Mouse (Mus musculus) liver, embryonic 15.5 days (tissue): ENCODE measurements at regions not wholly inside any gene's neighbourhood (a gene's known extent, or its start where the extent isn't known, plus 50 kb on each side); places are given as distances from the start of the nearest gene placed in this dataset.

ENCODE experiments used
- ATAC-seq: fragments of 200-750 bp; cut with Nextera tagmentation; 2 replicates; pipeline ENCODE4 v1.8.0; 2017; ENCODE audit warnings: moderate number of reproducible peaks, mild to moderate bottlenecking, moderate library complexity; ENCODE audit not compliant: insufficient read depth
- H3K27ac ChIP-seq: fragments of 300-500 bp; sonication (generic); replicated peaks from 2 replicates; pipeline ENCODE4 v1.5.1; 2015; ENCODE audit warnings: mild to moderate bottlenecking, inconsistent platforms
- H3K27me3 ChIP-seq: fragments of 300-500 bp; sonication (generic); 2 replicates; pipeline ENCODE4 v1.6.1; 2015; ENCODE audit warnings: mild to moderate bottlenecking, inconsistent platforms
- H3K36me3 ChIP-seq: fragments of 300-500 bp; sonication (generic); replicated peaks from 2 replicates; pipeline ENCODE4 v1.6.1; 2015; ENCODE audit warnings: moderate library complexity, mild to moderate bottlenecking, inconsistent platforms
- H3K4me1 ChIP-seq: fragments of 300-500 bp; sonication (generic); replicated peaks from 2 replicates; pipeline ENCODE4 v1.6.1; 2015; ENCODE audit warnings: inconsistent platforms
- H3K4me2 ChIP-seq: fragments of 300-500 bp; sonication (generic); 2 replicates; pipeline ENCODE4 v1.6.1; 2015; ENCODE audit warnings: moderate library complexity, mild to moderate bottlenecking, inconsistent platforms
- H3K4me3 ChIP-seq: fragments of 300-500 bp; sonication (generic); replicated peaks from 2 replicates; pipeline ENCODE4 v1.5.1; 2015; ENCODE audit warnings: mild to moderate bottlenecking, inconsistent platforms
- H3K9ac ChIP-seq: fragments of 300-500 bp; sonication (generic); 2 replicates; pipeline ENCODE4 v1.6.1; 2015; ENCODE audit warnings: moderate library complexity, mild to moderate bottlenecking, inconsistent platforms
- H3K9me3 ChIP-seq: fragments of 300-500 bp; sonication (generic); replicated peaks from 2 replicates; pipeline ENCODE4 v1.6.1; 2016; ENCODE audit warnings: inconsistent platforms
- WGBS: fragments of 180-500 bp; shearing (Covaris S2); methylation state at CpG from one replicate; pipeline ENCODE4 v1.1.7; 2015; ENCODE audit warnings: mixed read lengths; ENCODE audit not compliant: insufficient replicate concordance; 5-methylcytosine and 5-hydroxymethylcytosine counted together

DNA sequence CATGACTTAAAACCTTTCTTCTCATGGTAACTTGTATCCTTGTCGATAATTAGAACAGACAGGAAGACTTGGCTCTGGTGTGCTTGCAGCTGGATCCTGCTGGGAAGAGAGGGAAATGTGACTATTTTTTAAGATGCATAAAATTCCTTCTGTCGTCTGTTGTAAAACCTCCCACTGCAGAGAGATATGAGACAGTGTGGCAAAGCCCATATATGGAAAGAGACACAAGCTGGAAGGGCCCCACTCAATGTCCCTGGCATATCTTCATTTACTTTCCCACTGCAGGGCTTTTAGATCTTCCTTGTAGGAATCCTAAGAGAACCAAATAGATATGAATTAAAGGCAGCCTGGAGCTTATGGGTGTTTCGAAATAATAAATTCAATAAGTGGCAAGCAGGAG is 87.8 kb downstream of the Dad1 start:
- H3K36me3 ChIP-seq: no peaks in the 10 kb centered on the region
- H3K27me3 ChIP-seq: peaks cover 67% of the 10 kb centered on the region
- WGBS: 33% methylated on average over 3 of the region's 3 CpGs
- H3K4me2 ChIP-seq: no peak overlapping the region
- no peaks in the 10 kb centered on the region for H3K4me1 ChIP-seq
- no peak overlapping the region for H3K27ac ChIP-seq
- no peak overlapping the region for H3K9ac ChIP-seq
- no peaks in the 10 kb centered on the region for H3K9me3 ChIP-seq
- no peak overlapping the region for H3K4me3 ChIP-seq
- ATAC-seq: no peak

DNA sequence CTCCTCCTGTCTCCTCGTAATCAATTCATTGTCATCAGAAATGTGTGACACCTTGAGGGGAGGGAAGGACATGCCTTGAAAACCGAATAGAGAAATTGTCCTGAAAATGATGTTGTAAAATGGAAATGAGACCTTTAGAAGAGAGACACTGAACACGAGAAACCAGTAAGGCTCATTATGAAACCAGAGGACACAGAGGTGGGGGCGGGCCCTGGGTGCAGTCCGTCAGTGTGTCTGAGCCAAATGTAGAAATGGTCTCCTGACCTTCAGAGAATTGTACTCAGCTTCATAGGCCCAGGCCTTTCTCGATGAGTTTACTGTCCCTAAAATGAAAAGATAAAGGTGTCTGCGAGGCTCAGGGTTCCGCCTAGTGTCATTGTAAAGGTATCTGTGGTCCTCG is 89.0 kb downstream of the Dad1 start:
- H3K27ac ChIP-seq: no peak overlapping the region
- WGBS: 67% methylated on average over 9 of the region's 9 CpGs
- no peaks in the 10 kb centered on the region for H3K4me1 ChIP-seq
- H3K4me3 ChIP-seq: no peak overlapping the region
- no peak for ATAC-seq
- H3K4me2 ChIP-seq: no peak overlapping the region
- H3K36me3 ChIP-seq: no peaks in the 10 kb centered on the region
- H3K27me3 ChIP-seq: peaks cover 61% of the 10 kb centered on the region
- H3K9ac ChIP-seq: no peak overlapping the region
- no peaks in the 10 kb centered on the region for H3K9me3 ChIP-seq

GRCm38 (mm10) chr14:54161916-54162315 is 92.0 kb downstream of the Dad1 start:
- no peaks in the 10 kb centered on the region for H3K9me3 ChIP-seq
- ATAC-seq: no peak

GRCm38 (mm10) chr14:54161206-54161605 is 92.7 kb downstream of the Dad1 start:
- Histone ChIP-seq H3K27ac (no peak overlapping the region), H3K4me1 (no peaks in the 10 kb centered on the region), H3K9me3 (no peaks in the 10 kb centered on the region), H3K36me3 (no peaks in the 10 kb centered on the region), H3K4me2 (no peak overlapping the region), H3K27me3 (peaks cover 41% of the 10 kb centered on the region), H3K9ac (no peak overlapping the region), H3K4me3 (no peak overlapping the region)
- WGBS: 61% methylated on average over 7 of the region's 7 CpGs
- no peak for ATAC-seq

More at GRCm38 (mm10) chr14:54161916-54162315, 92.0 kb downstream of the Dad1 start:
- H3K27me3 ChIP-seq: peaks cover 46% of the 10 kb centered on the region
- H3K9ac ChIP-seq: no peak overlapping the region
- H3K4me3 ChIP-seq: no peak overlapping the region
- no peak overlapping the region for H3K4me2 ChIP-seq
- WGBS: 60% methylated on average over 8 of the region's 8 CpGs
- no peaks in the 10 kb centered on the region for H3K36me3 ChIP-seq
- no peak overlapping the region for H3K27ac ChIP-seq
- no peaks in the 10 kb centered on the region for H3K4me1 ChIP-seq

DNA sequence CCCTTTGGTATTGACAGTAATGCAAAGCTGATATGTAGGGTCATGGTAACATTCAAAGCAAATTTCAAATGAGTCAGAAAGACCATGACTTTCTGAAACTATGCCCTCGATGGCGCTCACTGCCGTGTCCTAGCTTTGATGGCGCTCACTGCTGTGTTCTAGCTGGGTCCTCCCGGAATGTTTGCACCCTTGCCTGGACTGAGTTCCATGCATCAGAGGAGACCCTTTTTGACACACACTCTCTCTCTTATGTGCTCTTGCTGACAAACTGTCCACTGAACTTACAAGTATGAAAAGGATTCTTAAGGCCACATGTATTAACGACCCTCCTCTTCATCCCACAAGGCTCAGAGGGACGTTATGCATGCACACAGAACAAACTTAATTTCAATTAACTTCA is 94.1 kb downstream of the Dad1 start:
- Histone ChIP-seq H3K9ac (no peak overlapping the region), H3K4me1 (no peaks in the 10 kb centered on the region), H3K4me2 (no peak overlapping the region), H3K9me3 (no peaks in the 10 kb centered on the region), H3K4me3 (no peak overlapping the region), H3K27ac (no peak overlapping the region), H3K36me3 (no peaks in the 10 kb centered on the region), H3K27me3 (peaks cover 37% of the 10 kb centered on the region)
- WGBS: 77% methylated on average over 7 of the region's 7 CpGs
- no peak for ATAC-seq

DNA sequence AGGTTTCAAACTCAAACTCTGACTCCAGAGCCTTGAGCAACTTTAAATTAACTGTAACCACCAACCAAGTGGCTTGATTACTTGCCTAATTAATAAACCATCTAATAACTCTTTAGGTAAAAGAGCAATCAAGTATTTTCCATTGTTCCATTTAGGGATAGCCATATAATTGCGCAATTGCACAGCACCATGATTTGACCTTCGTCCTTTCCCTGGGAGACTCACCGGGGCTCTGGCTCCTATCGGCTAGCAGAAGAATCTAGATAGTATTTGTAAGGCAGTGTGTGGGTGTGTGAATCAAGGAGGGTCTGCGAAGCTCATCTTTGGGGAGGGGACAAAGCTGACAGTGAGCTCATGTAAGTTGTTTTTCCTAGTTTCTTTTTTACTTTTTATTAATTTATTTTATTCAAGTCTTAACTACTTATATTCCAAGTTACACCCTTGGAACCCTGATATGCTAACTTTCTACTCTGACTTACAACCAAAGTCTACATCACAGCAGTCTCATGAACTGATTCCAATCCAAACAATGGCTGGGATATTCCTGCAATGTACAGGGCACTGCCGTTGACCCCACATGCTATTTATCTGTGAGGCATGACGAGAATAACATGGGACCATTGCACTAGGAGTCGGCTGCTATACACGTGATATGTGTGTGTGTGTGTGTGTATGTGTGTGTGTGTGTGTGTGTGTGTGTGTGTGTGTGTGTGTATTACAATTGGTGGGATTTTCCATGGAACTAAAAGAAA is 95.5 kb downstream of the Dad1 start:
- Histone ChIP-seq H3K27me3 (peaks cover 30% of the 10 kb centered on the region), H3K27ac (no peak overlapping the region), H3K4me2 (no peak overlapping the region), H3K4me1 (peaks cover 5% of the 10 kb centered on the region; the same call in 1 of the 2 replicates), H3K4me3 (no peak overlapping the region), H3K9ac (no peak overlapping the region), H3K36me3 (no peaks in the 10 kb centered on the region), H3K9me3 (no peaks in the 10 kb centered on the region)
- ATAC-seq: no peak
- WGBS: 67% methylated on average over 9 of the region's 9 CpGs

- ATAC-seq: no peak
- WGBS: 84% methylated on average over 6 of the region's 6 CpGs
These were observed 97.4 kb downstream of the Dad1 start for GRCm38 (mm10) chr14:54156536-54156935.

DNA sequence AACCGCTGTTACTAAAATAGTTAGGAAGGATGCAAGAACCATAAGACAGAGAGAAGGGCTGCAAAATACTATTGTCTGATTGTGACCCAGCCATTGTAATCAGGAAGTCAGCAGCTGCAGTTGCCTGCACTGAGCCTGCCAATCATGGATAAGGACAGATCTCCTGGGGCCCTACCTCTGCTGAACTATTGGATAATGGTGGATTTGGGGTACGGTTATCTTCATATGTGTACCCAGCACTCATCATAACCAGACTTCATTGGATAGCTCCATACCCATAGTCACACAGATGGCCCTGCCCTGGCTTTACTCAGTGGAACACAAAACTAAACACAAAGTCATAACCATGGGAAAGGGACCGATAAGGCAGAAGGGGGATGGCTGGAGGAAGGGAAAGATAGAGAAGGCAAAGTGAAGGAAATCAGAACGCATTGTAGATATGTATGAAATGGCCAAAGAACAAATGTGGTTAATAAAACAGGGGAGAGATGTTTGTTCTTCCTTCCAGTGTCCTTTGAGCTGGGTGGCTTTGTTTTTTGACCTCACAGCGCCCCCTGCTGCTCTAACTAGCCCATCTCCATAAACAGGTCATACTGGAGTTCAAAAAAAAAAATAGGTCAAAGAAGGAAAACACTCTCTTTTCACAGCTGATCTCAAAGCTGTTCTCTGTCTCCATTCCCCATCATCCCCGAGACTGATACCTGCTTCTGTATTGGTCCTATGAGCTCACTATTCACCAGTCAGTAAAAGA is 101.2 kb downstream of the Dad1 start:
- Histone ChIP-seq H3K27me3 (peaks cover 11% of the 10 kb centered on the region), H3K27ac (peak overlapping the region; percentile 77), H3K36me3 (no peaks in the 10 kb centered on the region), H3K4me3 (no peak overlapping the region), H3K4me2 (peak overlapping the region; percentile 23), H3K4me1 (peaks cover 29% of the 10 kb centered on the region), H3K9me3 (no peaks in the 10 kb centered on the region), H3K9ac (no peak overlapping the region)
- peak; percentile 95 for ATAC-seq
- WGBS: 12% methylated on average over 6 of the region's 6 CpGs

More at GRCm38 (mm10) chr14:54156536-54156935, 97.4 kb downstream of the Dad1 start:
- H3K36me3 ChIP-seq: no peaks in the 10 kb centered on the region
- H3K9me3 ChIP-seq: no peaks in the 10 kb centered on the region
- H3K27ac ChIP-seq: no peak overlapping the region
- H3K4me3 ChIP-seq: no peak overlapping the region
- no peak overlapping the region for H3K4me2 ChIP-seq
- peaks cover 16% of the 10 kb centered on the region for H3K27me3 ChIP-seq
- peaks cover 23% of the 10 kb centered on the region for H3K4me1 ChIP-seq
- H3K9ac ChIP-seq: no peak overlapping the region

GRCm38 (mm10) chr14:54151921-54152320 is 102.0 kb downstream of the Dad1 start:
- WGBS: 44% methylated on average over 2 of the region's 2 CpGs
- Histone ChIP-seq H3K27me3 (peaks cover 9% of the 10 kb centered on the region), H3K4me2 (no peak overlapping the region), H3K36me3 (no peaks in the 10 kb centered on the region), H3K4me1 (peaks cover 29% of the 10 kb centered on the region), H3K9ac (no peak overlapping the region), H3K4me3 (no peak overlapping the region), H3K27ac (peak overlapping the region; percentile 77), H3K9me3 (no peaks in the 10 kb centered on the region)
- ATAC-seq: no peak

DNA sequence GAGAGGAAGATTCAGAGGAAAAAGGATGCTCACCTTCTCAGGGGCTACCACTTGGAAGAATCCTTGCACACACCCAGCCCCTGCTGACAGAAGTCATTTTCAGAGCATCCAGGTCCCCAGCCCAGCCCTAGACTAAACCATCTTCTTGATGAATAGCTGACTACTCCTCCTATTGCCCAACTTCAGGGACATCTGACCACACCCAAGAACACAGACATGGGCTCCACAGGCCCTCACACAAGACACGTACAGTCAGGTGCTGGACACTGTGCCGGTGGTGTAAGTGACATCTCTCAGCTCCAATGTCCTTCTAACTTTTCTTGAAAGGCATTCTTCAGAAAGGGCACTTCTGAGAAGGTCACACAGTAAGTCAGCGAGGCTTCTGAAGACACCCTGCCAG is 102.6 kb downstream of the Dad1 start:
- Histone ChIP-seq H3K4me3 (no peak overlapping the region), H3K27ac (no peak overlapping the region), H3K27me3 (peaks cover 7% of the 10 kb centered on the region; the same call in 1 of the 2 replicates), H3K9ac (no peak overlapping the region), H3K4me2 (no peak overlapping the region), H3K4me1 (peaks cover 29% of the 10 kb centered on the region), H3K36me3 (no peaks in the 10 kb centered on the region), H3K9me3 (no peaks in the 10 kb centered on the region)
- WGBS: 74% methylated on average over 3 of the region's 3 CpGs
- ATAC-seq: no peak

DNA sequence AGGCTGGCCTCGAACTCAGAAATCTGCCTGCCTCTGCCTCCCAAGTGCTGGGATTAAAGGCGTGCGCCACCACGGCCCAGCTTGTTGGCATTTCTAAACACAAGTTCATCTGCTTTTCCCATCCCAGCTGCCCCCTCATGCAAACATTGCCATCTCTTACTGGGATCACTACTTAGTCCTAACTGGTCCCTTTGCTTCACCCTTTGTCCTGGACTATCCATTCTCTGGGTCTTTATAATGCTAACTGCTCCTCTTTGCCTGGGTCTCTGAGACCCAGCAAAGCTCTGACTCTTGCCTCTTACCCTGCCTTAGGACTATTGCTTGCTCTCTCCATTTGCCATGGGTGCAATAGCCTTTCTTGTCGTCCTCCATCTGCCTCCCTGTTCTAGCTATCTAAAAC is 103.7 kb downstream of the Dad1 start:
- H3K27me3 ChIP-seq: peaks cover 4% of the 10 kb centered on the region; the same call in 1 of the 2 replicates
- H3K4me3 ChIP-seq: no peak overlapping the region
- H3K4me2 ChIP-seq: no peak overlapping the region
- no peaks in the 10 kb centered on the region for H3K36me3 ChIP-seq
- no peak for ATAC-seq
- H3K9me3 ChIP-seq: no peaks in the 10 kb centered on the region
- no peak overlapping the region for H3K9ac ChIP-seq
- H3K27ac ChIP-seq: no peak overlapping the region
- 80% methylated on average over 5 of the region's 5 CpGs for WGBS
- peaks cover 29% of the 10 kb centered on the region for H3K4me1 ChIP-seq
